Mouse (Mus musculus) left cerebral cortex, adult 8-10 months (tissue): ENCODE data around the gene Gstz1. TPM values are rescaled to one million over a fixed set of nuclear protein-coding genes. Genes with fewer than 3 reads are reported as not detected.
"Not testable (repeated sequence)": the region's sequence is repeated elsewhere in the genome, so short reads cannot be mapped to it uniquely, and the experiment has no call there.

Source experiments
- DNase-seq, 2 experiments: peaks; one replicate each; pipeline ENCODE4 v3.0.0; 2022; ENCODE audit warnings: low spot score in 2 of 2
- total RNA-seq, 4 experiments: library from RNA; stranded (reverse); gene quantifications; 2 replicates each; pipeline ENCODE4 v1.2.4; 2022

The Gstz1 gene
- total RNA-seq: 10 to 100 TPM; 52.3 to 58.4 (median 55.2) TPM

- peak; percentile 76 to 88 for DNase-seq
These were observed at the start of gene Gstz1 for GRCm38 (mm10) chr12:87146966-87147365. Gene Gstz1, plus strand, starts transcription at chr12:87147165.

GRCm38 (mm10) chr12:87100331-87100730 lies 46.6 kb upstream of the Gstz1 start:
- no peak for DNase-seq

GRCm38 (mm10) chr12:87102165-87102631 lies 44.8 kb upstream of the Gstz1 start, which contains the start of gene Ngb:
Gene Ngb, minus strand, starts transcription at chr12:87102539.
- DNase-seq: no peak

- DNase-seq: no peak
These were observed 43.5 kb upstream of the Gstz1 start for GRCm38 (mm10) chr12:87103471-87103870.

- DNase-seq: no peak
These were observed 42.2 kb upstream of the Gstz1 start for GRCm38 (mm10) chr12:87104796-87105195.

GRCm38 (mm10) chr12:87107357-87107977 lies 39.5 kb upstream of the Gstz1 start:
- no peak for DNase-seq

- DNase-seq: no peak
These were observed 24.9 kb upstream of the Gstz1 start for GRCm38 (mm10) chr12:87121918-87122589.

GRCm38 (mm10) chr12:87127256-87127655 lies 19.7 kb upstream of the Gstz1 start:
- no peak for DNase-seq

GRCm38 (mm10) chr12:87130224-87130623 lies 16.7 kb upstream of the Gstz1 start:
- DNase-seq: no peak

- no peak for DNase-seq
These were observed 15.8 kb upstream of the Gstz1 start for GRCm38 (mm10) chr12:87131181-87131580.

GRCm38 (mm10) chr12:87131619-87132018 lies 15.3 kb upstream of the Gstz1 start:
- no peak for DNase-seq

GRCm38 (mm10) chr12:87132210-87132609 lies 14.8 kb upstream of the Gstz1 start:
- no peak for DNase-seq

GRCm38 (mm10) chr12:87132784-87133183 lies 14.2 kb upstream of the Gstz1 start:
- no peak for DNase-seq

- no peak for DNase-seq
These were observed 9.3 kb upstream of the Gstz1 start for GRCm38 (mm10) chr12:87137439-87138341.

- no peak for DNase-seq
These were observed 8.6 kb upstream of the Gstz1 start for GRCm38 (mm10) chr12:87138342-87138701.

GRCm38 (mm10) chr12:87138768-87139167 lies 8.2 kb upstream of the Gstz1 start:
- no peak for DNase-seq

- DNase-seq: no peak
These were observed 4.8 kb upstream of the Gstz1 start for GRCm38 (mm10) chr12:87142156-87142555.

- peak; percentile 81 to 95 for DNase-seq
These were observed 577 bp downstream of the Gstz1 start, which contains the start of gene Pomt2 for GRCm38 (mm10) chr12:87147395-87148089. Gene Pomt2, minus strand, starts transcription at chr12:87147968.

GRCm38 (mm10) chr12:87148136-87148535 lies 1.2 kb downstream of the Gstz1 start:
- DNase-seq: no peak

GRCm38 (mm10) chr12:87149471-87149870 lies 2.5 kb downstream of the Gstz1 start:
- no peak for DNase-seq

GRCm38 (mm10) chr12:87154448-87154847 lies 7.5 kb downstream of the Gstz1 start:
- not testable (repeated sequence) for DNase-seq
